Mouse (Mus musculus) forebrain, embryonic 14.5 days (tissue): Measurements from ENCODE around the gene Mast4. TPM values are rescaled to one million over a fixed set of nuclear protein-coding genes. Genes with fewer than 3 reads are reported as not detected.

Experiments used
- ATAC-seq: fragments of 200-750 bp; cut with Nextera tagmentation; 2 replicates; pipeline ENCODE4 v1.8.0; 2017; ENCODE audit warnings: mild to moderate bottlenecking, moderate library complexity
- DNase-seq: peaks from one replicate; pipeline ENCODE4 v3.0.0-alpha.2; 2015; ENCODE audit warnings: low spot score
- H3K27ac ChIP-seq: fragments of 300-500 bp; sonication (generic); 2 replicates; pipeline ENCODE4 v1.5.1; 2014; ENCODE audit warnings: low read depth, mild to moderate bottlenecking, control low read depth, low read length, moderate library complexity
- H3K27me3 ChIP-seq: fragments of 300-500 bp; sonication (generic); replicated peaks from 2 replicates; pipeline ENCODE4 v1.6.1; 2014; ENCODE audit warnings: low read length, control low read depth, mixed read lengths; ENCODE audit not compliant: control insufficient read depth, insufficient read depth
- H3K36me3 ChIP-seq: fragments of 300-500 bp; sonication (generic); 2 replicates; pipeline ENCODE4 v1.6.1; 2014; ENCODE audit warnings: low read length, control low read depth; ENCODE audit not compliant: control insufficient read depth, insufficient read depth
- H3K4me1 ChIP-seq: fragments of 300-500 bp; sonication (generic); 2 replicates; pipeline ENCODE4 v1.6.1; 2014; ENCODE audit warnings: antibody characterized with exemption, low read length, control low read depth; ENCODE audit not compliant: control insufficient read depth, insufficient read depth
- H3K4me2 ChIP-seq: fragments of 300-500 bp; sonication (generic); 2 replicates; pipeline ENCODE4 v1.6.1; 2014; ENCODE audit warnings: mild to moderate bottlenecking, control low read depth, low read length
- H3K4me3 ChIP-seq: fragments of 300-500 bp; sonication (generic); 2 replicates; pipeline ENCODE4 v1.5.1; 2014; ENCODE audit warnings: low read depth, low read length, control low read depth
- H3K9ac ChIP-seq: fragments of 300-500 bp; sonication (generic); 2 replicates; pipeline ENCODE4 v1.6.1; 2014; ENCODE audit warnings: mild to moderate bottlenecking, low read length, control low read depth, moderate library complexity
- H3K9me3 ChIP-seq: fragments of 300-500 bp; sonication (generic); replicated peaks from 2 replicates; pipeline ENCODE4 v1.6.1; 2016; ENCODE audit warnings: low read length, control low read depth, mixed read lengths; ENCODE audit not compliant: control insufficient read depth
- WGBS: fragments of 180-500 bp; shearing (Covaris S2); extraction: QIAGEN DNeasy Blood & Tissue Kit; methylation state at CpG from one replicate; pipeline ENCODE4 v1.1.7; 2014; 5-methylcytosine and 5-hydroxymethylcytosine counted together
- polyA plus RNA-seq: library from polyadenylated mRNA; unstranded; fragments of >200 nt; fragmentation: Nextera tagmentation; extraction: Ambion mirVana; gene quantifications from 2 replicates; pipeline ENCODE4 v1.2.1, GENCODE M21; 2014

Mast4 gene
- polyA plus RNA-seq, 1 experiment from 2014 or later, result 11.7 TPM

- no peaks in the 10 kb centered on the region for H3K9me3 ChIP-seq
- DNase-seq (no peak), ATAC-seq (no peak)
- no peak overlapping the region for H3K4me2 ChIP-seq
- H3K4me3 ChIP-seq, result no peak overlapping the region
- WGBS, result 93% methylated on average over 3 of the region's 3 CpGs
- H3K4me1 ChIP-seq, result peaks cover 12% of the 10 kb centered on the region
- no peaks in the 10 kb centered on the region for H3K27me3 ChIP-seq
- H3K27ac ChIP-seq, result no peak overlapping the region
- no peaks in the 10 kb centered on the region for H3K36me3 ChIP-seq
- H3K9ac ChIP-seq, result no peak overlapping the region
Observed at GRCm38 (mm10) chr13:102892783-102893182, 441.5 kb downstream of the Mast4 start.

GRCm38 (mm10) chr13:102889989-102890388, 444.3 kb downstream of the Mast4 start:
- 92% methylated on average over 10 of the region's 10 CpGs for WGBS
- Histone ChIP-seq H3K27ac (no peak overlapping the region), H3K36me3 (no peaks in the 10 kb centered on the region), H3K9me3 (no peaks in the 10 kb centered on the region), H3K9ac (no peak overlapping the region), H3K27me3 (no peaks in the 10 kb centered on the region), H3K4me1 (peaks cover 7% of the 10 kb centered on the region), H3K4me2 (no peak overlapping the region), H3K4me3 (no peak overlapping the region)
- DNase-seq (no peak), ATAC-seq (no peak)

GRCm38 (mm10) chr13:102889537-102889936, 444.8 kb downstream of the Mast4 start:
- 94% methylated on average over 13 of the region's 13 CpGs for WGBS
- Histone ChIP-seq H3K27me3 (no peaks in the 10 kb centered on the region), H3K9ac (no peak overlapping the region), H3K9me3 (no peaks in the 10 kb centered on the region), H3K27ac (no peak overlapping the region), H3K4me1 (peaks cover 4% of the 10 kb centered on the region), H3K36me3 (no peaks in the 10 kb centered on the region), H3K4me3 (no peak overlapping the region), H3K4me2 (no peak overlapping the region)
- ATAC-seq (no peak), DNase-seq (no peak)

GRCm38 (mm10) chr13:102888895-102889490, 445.3 kb downstream of the Mast4 start:
- no peaks in the 10 kb centered on the region for H3K9me3 ChIP-seq
- no peaks in the 10 kb centered on the region for H3K4me1 ChIP-seq
- DNase-seq, result no peak
- H3K36me3 ChIP-seq, result no peaks in the 10 kb centered on the region
- 0 out of 2 replicates have a peak, but pooled peaks have one; percentile 27 for ATAC-seq
- H3K4me2 ChIP-seq, result no peak overlapping the region
- no peaks in the 10 kb centered on the region for H3K27me3 ChIP-seq
- H3K4me3 ChIP-seq, result no peak overlapping the region
- no peak overlapping the region for H3K27ac ChIP-seq
- 86% methylated on average over 15 of the region's 15 CpGs for WGBS
- no peak overlapping the region for H3K9ac ChIP-seq

- ATAC-seq (no peak), DNase-seq (no peak)
- H3K4me1 ChIP-seq, result no peaks in the 10 kb centered on the region
- H3K4me2 ChIP-seq, result no peak overlapping the region
- H3K9ac ChIP-seq, result no peak overlapping the region
- H3K36me3 ChIP-seq, result no peaks in the 10 kb centered on the region
- H3K27me3 ChIP-seq, result no peaks in the 10 kb centered on the region
- WGBS, result 56% methylated on average over 8 of the region's 8 CpGs
- H3K27ac ChIP-seq, result no peak overlapping the region
- no peaks in the 10 kb centered on the region for H3K9me3 ChIP-seq
- no peak overlapping the region for H3K4me3 ChIP-seq
Observed at GRCm38 (mm10) chr13:102888211-102888610, 446.1 kb downstream of the Mast4 start.

GRCm38 (mm10) chr13:102887534-102887933, 446.8 kb downstream of the Mast4 start:
- H3K9me3 ChIP-seq, result no peaks in the 10 kb centered on the region
- H3K9ac ChIP-seq, result no peak overlapping the region
- H3K4me1 ChIP-seq, result no peaks in the 10 kb centered on the region
- H3K27ac ChIP-seq, result no peak overlapping the region
- DNase-seq, result no peak
- no peak overlapping the region for H3K4me3 ChIP-seq
- no peak overlapping the region for H3K4me2 ChIP-seq
- no peaks in the 10 kb centered on the region for H3K27me3 ChIP-seq
- H3K36me3 ChIP-seq, result no peaks in the 10 kb centered on the region
- WGBS, result 94% methylated on average over 13 of the region's 13 CpGs
- ATAC-seq, result no peak

- Histone ChIP-seq H3K4me1 (no peaks in the 10 kb centered on the region), H3K9me3 (no peaks in the 10 kb centered on the region), H3K9ac (no peak overlapping the region), H3K36me3 (no peaks in the 10 kb centered on the region), H3K27ac (no peak overlapping the region), H3K4me3 (no peak overlapping the region), H3K27me3 (no peaks in the 10 kb centered on the region), H3K4me2 (no peak overlapping the region)
- 87% methylated on average over 8 of the region's 8 CpGs for WGBS
- DNase-seq, result peak; percentile 43
- ATAC-seq, result no peak
Observed at GRCm38 (mm10) chr13:102886788-102887187, 447.5 kb downstream of the Mast4 start.

- H3K4me3 ChIP-seq, result no peak overlapping the region
- H3K4me2 ChIP-seq, result no peak overlapping the region
- no peaks in the 10 kb centered on the region for H3K27me3 ChIP-seq
- no peak for ATAC-seq
- no peak overlapping the region for H3K27ac ChIP-seq
- no peaks in the 10 kb centered on the region for H3K4me1 ChIP-seq
- H3K9me3 ChIP-seq, result no peaks in the 10 kb centered on the region
- no peak for DNase-seq
- H3K9ac ChIP-seq, result no peak overlapping the region
- WGBS, result 87% methylated on average over 4 of the region's 4 CpGs
- no peaks in the 10 kb centered on the region for H3K36me3 ChIP-seq
Observed at GRCm38 (mm10) chr13:102886147-102886546, 448.1 kb downstream of the Mast4 start.

GRCm38 (mm10) chr13:102880381-102881076, 453.8 kb downstream of the Mast4 start:
- 95% methylated on average over 7 of the region's 7 CpGs for WGBS
- Histone ChIP-seq H3K9me3 (no peaks in the 10 kb centered on the region), H3K27me3 (no peaks in the 10 kb centered on the region), H3K4me1 (peaks cover 3% of the 10 kb centered on the region; the same call in 1 of the 2 replicates), H3K4me3 (no peak overlapping the region), H3K9ac (no peak overlapping the region), H3K4me2 (no peak overlapping the region), H3K27ac (no peak overlapping the region), H3K36me3 (no peaks in the 10 kb centered on the region)
- DNase-seq, result no peak
- ATAC-seq, result no peak
